Mouse (Mus musculus): ENCODE results near the gene Cfap58.

The Cfap58 gene

GRCm38 (mm10) chr19:47917396-47917795, 20.1 kb upstream of the Cfap58 start:
- DNase-seq (ENCODE audit: low read depth), result no peak

DNA sequence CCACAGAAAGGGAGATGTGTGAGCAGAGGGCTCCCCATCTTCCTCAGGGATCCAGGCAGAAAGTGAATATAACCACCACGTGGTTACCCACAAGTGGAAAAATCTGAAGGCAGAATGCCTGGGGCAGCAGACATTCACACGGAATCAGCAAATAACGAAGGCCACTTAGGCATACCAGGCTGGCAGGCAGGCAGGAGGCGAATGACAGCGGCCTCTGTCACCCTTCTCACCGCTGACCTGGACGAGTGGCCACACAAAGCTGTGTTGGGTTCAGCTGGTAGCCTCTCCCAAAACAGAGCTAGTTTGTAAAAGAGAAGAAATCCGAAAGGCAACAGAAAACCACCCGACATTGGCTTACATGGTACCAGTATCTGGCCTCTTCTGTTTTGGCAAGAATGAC, 19.5 kb upstream of the Cfap58 start:
- DNase-seq (ENCODE audit: low read depth), result no peak

GRCm38 (mm10) chr19:47918455-47919101, 18.9 kb upstream of the Cfap58 start:
- peak; percentile 68 for DNase-seq (ENCODE audit: low read depth)

- peak; percentile 92 for DNase-seq (ENCODE audit: low read depth)
These were observed 18.1 kb upstream of the Cfap58 start, which contains the start of the genes Cfap43 and Itprip for GRCm38 (mm10) chr19:47919126-47919965. Gene Cfap43 (minus strand): TSS chr19:47919287. Gene Itprip (minus strand): TSS chr19:47919299.

DNA sequence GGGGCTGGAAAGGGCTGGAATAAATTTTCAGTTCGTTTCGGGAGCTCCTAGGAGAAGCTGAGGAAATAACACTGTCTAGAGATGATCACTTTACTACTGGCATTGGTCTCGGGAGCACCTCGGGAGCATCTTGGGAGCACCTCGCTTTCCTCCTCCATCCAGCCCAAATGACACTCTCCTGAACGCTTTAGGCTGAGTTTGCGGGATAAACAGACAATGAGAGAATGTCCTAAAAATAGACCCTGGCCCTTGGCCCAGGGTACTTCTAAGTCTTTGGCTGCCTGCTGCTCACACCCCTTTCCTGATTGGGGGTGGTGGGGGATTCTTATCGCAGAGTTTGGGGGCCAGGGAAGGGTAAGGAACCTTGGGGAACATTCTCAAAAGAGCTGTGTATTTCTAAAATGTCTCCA, 17.5 kb upstream of the Cfap58 start:
- no peak for DNase-seq (ENCODE audit: low read depth)

DNA sequence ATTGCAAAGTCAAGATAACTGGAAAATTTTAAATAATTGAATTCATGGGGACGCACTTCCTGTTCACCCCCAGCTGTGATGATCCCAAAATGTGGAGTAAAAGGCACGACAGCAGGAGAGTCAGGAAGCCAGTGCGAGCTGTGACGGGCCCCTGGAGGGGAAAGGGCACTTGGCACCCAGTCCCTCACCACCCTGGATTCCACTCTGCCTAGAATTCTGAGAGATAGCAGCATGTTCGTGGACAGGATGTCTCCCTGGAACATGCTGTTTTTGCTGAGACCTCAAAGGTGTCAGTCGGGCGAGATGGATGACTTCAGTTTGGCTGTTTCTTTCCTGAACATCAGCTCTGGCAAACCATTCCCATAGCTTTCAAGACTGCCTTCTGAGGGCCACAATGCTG, 11.7 kb upstream of the Cfap58 start:
- DNase-seq (ENCODE audit: low read depth), result no peak

GRCm38 (mm10) chr19:47927032-47927431, 10.4 kb upstream of the Cfap58 start:
- no peak for DNase-seq (ENCODE audit: low read depth)

GRCm38 (mm10) chr19:47929043-47929442, 8.4 kb upstream of the Cfap58 start:
- DNase-seq (ENCODE audit: low read depth), result no peak

GRCm38 (mm10) chr19:47931982-47932638, 5.4 kb upstream of the Cfap58 start:
- peak; percentile 84 for DNase-seq (ENCODE audit: low read depth)

DNA sequence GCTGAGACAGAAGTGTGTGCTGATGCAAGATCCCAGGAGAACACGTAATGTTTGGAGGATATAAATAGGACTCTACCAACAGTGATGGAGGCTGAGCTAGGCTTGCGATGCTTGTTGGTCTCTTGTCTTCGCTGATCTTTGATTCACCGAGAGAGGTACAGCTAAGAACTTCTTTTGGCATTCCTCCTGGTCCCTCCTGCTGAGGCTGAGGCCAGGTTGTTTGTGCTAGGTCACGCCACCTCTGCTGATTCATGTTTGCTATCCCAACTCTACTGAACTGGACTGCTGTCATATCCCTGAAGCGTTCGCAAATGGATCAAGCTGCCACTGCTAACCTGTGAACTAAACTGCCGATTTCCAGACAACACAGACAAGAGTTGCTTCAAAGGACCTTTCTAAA, 3.3 kb upstream of the Cfap58 start:
- no peak for DNase-seq (ENCODE audit: low read depth)

DNA sequence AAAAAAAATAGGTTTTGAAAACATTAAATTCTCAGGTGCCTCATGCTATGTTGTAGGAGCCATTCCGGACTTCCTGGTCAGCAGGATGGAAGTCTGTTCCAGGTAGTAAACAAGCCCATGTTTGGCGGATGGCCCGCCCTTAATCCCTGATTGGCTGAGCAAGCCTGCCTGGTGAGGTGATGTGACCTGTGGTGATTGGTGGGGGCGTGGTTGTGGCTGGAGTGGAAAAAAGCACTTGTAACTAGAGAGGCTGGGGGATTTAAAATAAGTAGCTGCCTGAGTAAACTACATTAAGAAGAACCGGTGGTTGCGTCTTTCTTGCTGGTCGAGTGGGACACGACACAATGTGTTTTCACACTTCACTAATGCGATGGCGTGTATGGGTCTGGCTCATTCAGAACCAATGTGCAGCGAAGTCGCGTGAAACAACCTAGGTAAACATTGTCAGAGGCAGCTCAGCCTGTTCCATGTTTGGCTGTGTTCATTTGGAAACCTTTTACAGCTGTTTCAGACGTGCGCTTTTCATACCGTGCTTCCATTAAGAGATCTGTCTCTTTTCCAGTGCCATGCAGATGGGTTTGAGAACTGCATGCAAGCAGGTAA, 2.7 kb upstream of the Cfap58 start:
- DNase-seq (ENCODE audit: low read depth), result no peak

GRCm38 (mm10) chr19:47935530-47935929, 1.9 kb upstream of the Cfap58 start:
- no peak for DNase-seq (ENCODE audit: low read depth)

- peak; percentile 11 for DNase-seq (ENCODE audit: low read depth)
These were observed 985 bp upstream of the Cfap58 start for GRCm38 (mm10) chr19:47936490-47936889.

GRCm38 (mm10) chr19:47936938-47937337, 537 bp upstream of the Cfap58 start:
- DNase-seq (ENCODE audit: low read depth), result no peak

DNA sequence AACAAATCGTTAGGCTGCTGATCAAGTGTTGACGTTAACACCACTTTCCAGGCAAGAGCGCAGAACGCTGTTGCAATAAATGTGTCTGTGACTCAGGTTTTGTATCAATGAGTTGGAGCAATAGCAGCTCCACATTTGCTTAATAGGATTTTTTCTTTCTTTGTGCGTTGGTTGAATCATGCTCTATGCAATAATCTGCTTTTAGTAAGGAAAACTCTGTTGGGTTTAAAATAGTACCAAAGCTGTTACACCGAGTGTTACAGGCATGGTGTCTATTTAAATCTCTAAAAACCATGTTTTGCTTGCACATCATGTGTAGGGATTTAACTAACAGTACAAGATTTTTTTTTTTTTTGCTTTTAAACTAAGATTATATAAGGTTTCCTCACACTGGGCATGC, 1.9 kb downstream of the Cfap58 start:
- no peak for DNase-seq (ENCODE audit: low read depth)

- no peak for DNase-seq (ENCODE audit: low read depth)
These were observed 9.5 kb downstream of the Cfap58 start for GRCm38 (mm10) chr19:47946821-47947465.

DNA sequence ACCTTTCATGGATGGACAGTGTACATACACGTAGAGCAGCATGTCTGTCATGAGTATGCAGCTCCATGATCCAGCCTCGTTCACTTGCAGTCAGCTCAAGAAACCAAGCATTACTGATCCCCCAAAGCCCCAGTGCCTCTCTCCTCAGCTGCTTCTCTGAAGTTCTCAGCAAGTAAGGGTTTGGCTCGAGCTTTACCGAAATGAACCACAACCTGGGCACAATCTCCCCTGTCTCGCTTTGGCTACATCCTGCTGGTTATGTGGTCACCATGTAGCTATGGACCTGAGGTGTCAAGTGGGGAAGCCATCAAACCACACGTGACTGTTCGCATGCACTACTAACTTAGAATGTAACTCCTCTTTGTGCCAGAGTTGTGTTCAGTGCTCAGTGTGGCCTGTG, 13.5 kb downstream of the Cfap58 start:
- DNase-seq (ENCODE audit: low read depth), result no peak

DNA sequence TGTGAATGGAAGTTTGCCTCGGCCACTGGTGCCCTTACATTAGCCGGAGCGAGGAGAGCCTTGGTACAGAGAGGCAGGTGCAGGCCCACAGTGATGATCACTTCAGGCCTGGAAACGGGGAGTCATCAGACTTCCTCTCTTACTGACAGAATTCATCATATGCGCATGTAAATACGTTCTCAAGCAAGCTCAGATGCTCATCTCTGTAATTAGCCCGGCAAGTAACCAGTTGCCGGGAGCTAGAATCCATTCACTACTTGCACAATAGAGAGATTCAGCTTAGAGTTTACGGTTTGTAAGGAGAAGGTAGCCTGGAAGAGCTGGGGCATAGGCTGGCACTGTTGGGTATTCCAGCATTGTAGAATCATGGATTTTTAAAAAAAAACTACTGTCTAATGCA, 15.7 kb downstream of the Cfap58 start:
- no peak for DNase-seq (ENCODE audit: low read depth)

DNA sequence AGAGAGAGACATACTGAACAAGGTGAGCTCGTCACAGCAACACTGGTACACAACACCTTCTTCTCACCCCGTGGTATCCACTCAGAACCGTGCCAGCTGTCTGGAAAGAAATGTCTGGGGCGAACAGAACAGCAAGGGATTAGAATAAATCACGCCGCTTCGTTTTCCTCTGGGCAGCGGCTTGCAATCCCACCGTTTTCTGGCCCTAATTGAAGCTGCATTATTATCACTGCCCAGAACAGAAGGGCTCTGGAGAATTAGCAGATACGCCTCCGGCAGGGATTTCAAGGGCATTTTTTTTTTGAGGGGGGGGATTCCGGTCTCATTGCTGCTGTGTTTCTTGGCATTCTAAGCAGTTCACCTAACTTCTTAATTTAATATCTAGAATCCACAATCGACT, 20.7 kb downstream of the Cfap58 start:
- DNase-seq (ENCODE audit: low read depth), result no peak

DNA sequence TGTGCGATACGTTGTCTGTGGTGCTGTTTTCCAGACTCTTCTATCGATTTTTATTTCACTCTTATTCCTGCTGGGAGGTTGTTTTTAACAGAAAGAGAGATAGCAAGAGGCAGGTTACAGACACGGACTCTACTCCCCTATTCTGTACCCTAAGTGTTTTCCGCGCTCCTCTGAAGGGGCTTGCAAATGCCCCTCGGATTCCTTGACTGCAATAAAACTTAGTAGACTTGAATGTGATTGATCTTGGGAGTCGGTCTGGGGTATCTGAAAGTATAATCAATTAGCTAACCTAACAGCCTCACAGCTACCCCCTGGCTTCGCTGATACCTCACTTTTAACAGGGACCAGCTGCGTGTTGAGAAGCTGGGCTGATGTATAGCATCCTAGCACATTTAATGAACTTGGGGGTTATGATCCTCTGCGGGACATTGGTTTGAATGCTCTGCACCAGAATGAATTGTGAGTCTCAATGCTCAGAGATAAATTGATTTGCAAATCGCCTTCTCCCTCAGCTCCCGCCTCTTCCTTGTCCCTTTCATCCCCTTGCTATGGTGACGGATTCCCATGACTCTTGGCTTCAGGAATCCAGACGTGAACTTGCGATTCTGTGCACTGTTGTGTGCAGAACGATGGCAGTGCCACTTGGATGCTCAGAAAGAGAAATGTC, 31.7 kb downstream of the Cfap58 start:
- DNase-seq (ENCODE audit: low read depth), result no peak

- DNase-seq (ENCODE audit: low read depth), result no peak
These were observed 33.6 kb downstream of the Cfap58 start for GRCm38 (mm10) chr19:47971066-47971465.
